Mouse (Mus musculus): ENCODE measurements around the gene Slc41a2. TPM values are rescaled to one million over a fixed set of nuclear protein-coding genes. Genes with fewer than 3 reads are reported as not detected.

The Slc41a2 gene
- polyA plus RNA-seq, 1 experiment from 2014 or later = 11.6 TPM

- Histone ChIP-seq H3K4me1 (ENCODE audit: control insufficient read depth, insufficient read depth, low read length) (peaks cover 11% of the 10 kb centered on the region), H3K9ac (ENCODE audit: low read depth, low read length) (no peak overlapping the region), H3K9me3 (replicated peaks; ENCODE audit: control insufficient read depth, low read length, poor library complexity, severe bottlenecking) (no peaks in the 10 kb centered on the region), H3K4me3 (ENCODE audit: low read depth, low read length) (no peak overlapping the region), H3K36me3 (ENCODE audit: control insufficient read depth, insufficient read depth, low read length) (no peaks in the 10 kb centered on the region), H3K4me2 (ENCODE audit: low read length) (no peak overlapping the region), H3K27me3 (ENCODE audit: control insufficient read depth, insufficient read depth, low read depth, low read length) (no peaks in the 10 kb centered on the region), H3K27ac (ENCODE audit: low read length) (no peak overlapping the region)
- no peak for ATAC-seq
- 96% methylated on average over 4 of the region's 4 CpGs for WGBS
Measured at GRCm38 (mm10) chr10:83284916-83285315, 52.8 kb downstream of the Slc41a2 start.

- Histone ChIP-seq H3K9ac (ENCODE audit: low read depth, low read length) (no peak overlapping the region), H3K36me3 (ENCODE audit: control insufficient read depth, insufficient read depth, low read length) (no peaks in the 10 kb centered on the region), H3K9me3 (replicated peaks; ENCODE audit: control insufficient read depth, low read length, poor library complexity, severe bottlenecking) (no peaks in the 10 kb centered on the region), H3K4me2 (ENCODE audit: low read length) (no peak overlapping the region; the same call in 1 of the 2 replicates), H3K27ac (ENCODE audit: low read length) (no peak overlapping the region), H3K4me3 (ENCODE audit: low read depth, low read length) (no peak overlapping the region), H3K27me3 (ENCODE audit: control insufficient read depth, insufficient read depth, low read depth, low read length) (no peaks in the 10 kb centered on the region), H3K4me1 (ENCODE audit: control insufficient read depth, insufficient read depth, low read length) (peaks cover 5% of the 10 kb centered on the region)
- peak; percentile 24; the same call in 1 of the 2 replicates for ATAC-seq
- 22% methylated on average over 13 of the region's 13 CpGs for WGBS
Measured at GRCm38 (mm10) chr10:83266731-83267130, 71.0 kb downstream of the Slc41a2 start.

- H3K4me1 ChIP-seq (ENCODE audit: control insufficient read depth, insufficient read depth, low read length) = peaks cover 5% of the 10 kb centered on the region
- no peaks in the 10 kb centered on the region for H3K27me3 ChIP-seq (ENCODE audit: control insufficient read depth, insufficient read depth, low read depth, low read length)
- 75% methylated on average over 5 of the region's 5 CpGs for WGBS
- H3K4me2 ChIP-seq (ENCODE audit: low read length) = no peak overlapping the region
- ATAC-seq = no peak
- H3K4me3 ChIP-seq (ENCODE audit: low read depth, low read length) = no peak overlapping the region
- no peak overlapping the region for H3K27ac ChIP-seq (ENCODE audit: low read length)
- no peak overlapping the region for H3K9ac ChIP-seq (ENCODE audit: low read depth, low read length)
- H3K36me3 ChIP-seq (ENCODE audit: control insufficient read depth, insufficient read depth, low read length) = no peaks in the 10 kb centered on the region
- no peaks in the 10 kb centered on the region for H3K9me3 ChIP-seq (replicated peaks; ENCODE audit: control insufficient read depth, low read length, poor library complexity, severe bottlenecking)
Measured at GRCm38 (mm10) chr10:83266241-83266640, 71.4 kb downstream of the Slc41a2 start.

- WGBS = 69% methylated on average over 8 of the region's 8 CpGs
Measured at GRCm38 (mm10) chr10:83264680-83265079, 73.0 kb downstream of the Slc41a2 start.

GRCm38 (mm10) chr10:83264056-83264455 lies 73.6 kb downstream of the Slc41a2 start:
- Histone ChIP-seq H3K4me2 (ENCODE audit: low read length) (no peak overlapping the region), H3K36me3 (ENCODE audit: control insufficient read depth, insufficient read depth, low read length) (no peaks in the 10 kb centered on the region), H3K9ac (ENCODE audit: low read depth, low read length) (no peak overlapping the region), H3K27ac (ENCODE audit: low read length) (no peak overlapping the region), H3K4me1 (ENCODE audit: control insufficient read depth, insufficient read depth, low read length) (peaks cover 5% of the 10 kb centered on the region), H3K4me3 (ENCODE audit: low read depth, low read length) (no peak overlapping the region), H3K27me3 (ENCODE audit: control insufficient read depth, insufficient read depth, low read depth, low read length) (no peaks in the 10 kb centered on the region), H3K9me3 (replicated peaks; ENCODE audit: control insufficient read depth, low read length, poor library complexity, severe bottlenecking) (no peaks in the 10 kb centered on the region)
- WGBS = 41% methylated on average over 2 of the region's 2 CpGs
- ATAC-seq = no peak

More at GRCm38 (mm10) chr10:83264680-83265079, 73.0 kb downstream of the Slc41a2 start:
- no peak overlapping the region for H3K4me2 ChIP-seq (ENCODE audit: low read length)
- H3K9me3 ChIP-seq (replicated peaks; ENCODE audit: control insufficient read depth, low read length, poor library complexity, severe bottlenecking) = no peaks in the 10 kb centered on the region
- H3K36me3 ChIP-seq (ENCODE audit: control insufficient read depth, insufficient read depth, low read length) = no peaks in the 10 kb centered on the region
- ATAC-seq = no peak
- H3K9ac ChIP-seq (ENCODE audit: low read depth, low read length) = no peak overlapping the region
- no peaks in the 10 kb centered on the region for H3K27me3 ChIP-seq (ENCODE audit: control insufficient read depth, insufficient read depth, low read depth, low read length)
- no peak overlapping the region for H3K27ac ChIP-seq (ENCODE audit: low read length)
- H3K4me1 ChIP-seq (ENCODE audit: control insufficient read depth, insufficient read depth, low read length) = peaks cover 5% of the 10 kb centered on the region
- H3K4me3 ChIP-seq (ENCODE audit: low read depth, low read length) = no peak overlapping the region

- Histone ChIP-seq H3K9ac (ENCODE audit: low read depth, low read length) (no peak overlapping the region), H3K4me3 (ENCODE audit: low read depth, low read length) (no peak overlapping the region), H3K27me3 (ENCODE audit: control insufficient read depth, insufficient read depth, low read depth, low read length) (no peaks in the 10 kb centered on the region), H3K4me1 (ENCODE audit: control insufficient read depth, insufficient read depth, low read length) (no peaks in the 10 kb centered on the region), H3K27ac (ENCODE audit: low read length) (no peak overlapping the region), H3K36me3 (ENCODE audit: control insufficient read depth, insufficient read depth, low read length) (no peaks in the 10 kb centered on the region), H3K4me2 (ENCODE audit: low read length) (no peak overlapping the region), H3K9me3 (replicated peaks; ENCODE audit: control insufficient read depth, low read length, poor library complexity, severe bottlenecking) (no peaks in the 10 kb centered on the region)
- no peak for ATAC-seq
- 46% methylated on average over 4 of the region's 4 CpGs for WGBS
Measured at GRCm38 (mm10) chr10:83261264-83261663, 76.4 kb downstream of the Slc41a2 start.

GRCm38 (mm10) chr10:83251377-83251776 lies 86.3 kb downstream of the Slc41a2 start:
- Histone ChIP-seq H3K4me1 (ENCODE audit: control insufficient read depth, insufficient read depth, low read length) (no peaks in the 10 kb centered on the region), H3K27me3 (ENCODE audit: control insufficient read depth, insufficient read depth, low read depth, low read length) (no peaks in the 10 kb centered on the region), H3K9me3 (replicated peaks; ENCODE audit: control insufficient read depth, low read length, poor library complexity, severe bottlenecking) (no peaks in the 10 kb centered on the region), H3K36me3 (ENCODE audit: control insufficient read depth, insufficient read depth, low read length) (peaks cover 3% of the 10 kb centered on the region; the same call in 1 of the 2 replicates), H3K4me2 (ENCODE audit: low read length) (no peak overlapping the region), H3K4me3 (ENCODE audit: low read depth, low read length) (no peak overlapping the region), H3K9ac (ENCODE audit: low read depth, low read length) (no peak overlapping the region), H3K27ac (ENCODE audit: low read length) (no peak overlapping the region)
- WGBS = 60% methylated on average over 8 of the region's 8 CpGs
- no peak for ATAC-seq

- no peak for ATAC-seq
- Histone ChIP-seq H3K9ac (ENCODE audit: low read depth, low read length) (no peak overlapping the region), H3K4me2 (ENCODE audit: low read length) (no peak overlapping the region), H3K27me3 (ENCODE audit: control insufficient read depth, insufficient read depth, low read depth, low read length) (no peaks in the 10 kb centered on the region), H3K27ac (ENCODE audit: low read length) (no peak overlapping the region), H3K4me1 (ENCODE audit: control insufficient read depth, insufficient read depth, low read length) (no peaks in the 10 kb centered on the region; the same call in 1 of the 2 replicates), H3K4me3 (ENCODE audit: low read depth, low read length) (no peak overlapping the region), H3K9me3 (replicated peaks; ENCODE audit: control insufficient read depth, low read length, poor library complexity, severe bottlenecking) (no peaks in the 10 kb centered on the region), H3K36me3 (ENCODE audit: control insufficient read depth, insufficient read depth, low read length) (no peaks in the 10 kb centered on the region; the same call in 1 of the 2 replicates)
- 69% methylated on average over 7 of the region's 7 CpGs for WGBS
Measured at GRCm38 (mm10) chr10:83248036-83248435, 89.6 kb downstream of the Slc41a2 start.

GRCm38 (mm10) chr10:83245720-83246119 lies 92.0 kb downstream of the Slc41a2 start:
- peak; percentile 61 for ATAC-seq
- H3K27ac ChIP-seq (ENCODE audit: low read length) = no peak overlapping the region

More at GRCm38 (mm10) chr10:83245720-83246119, 92.0 kb downstream of the Slc41a2 start:
- Histone ChIP-seq H3K4me3 (ENCODE audit: low read depth, low read length) (no peak overlapping the region), H3K9ac (ENCODE audit: low read depth, low read length) (no peak overlapping the region), H3K4me2 (ENCODE audit: low read length) (no peak overlapping the region), H3K9me3 (replicated peaks; ENCODE audit: control insufficient read depth, low read length, poor library complexity, severe bottlenecking) (no peaks in the 10 kb centered on the region), H3K4me1 (ENCODE audit: control insufficient read depth, insufficient read depth, low read length) (peaks cover 10% of the 10 kb centered on the region; the same call in 1 of the 2 replicates), H3K36me3 (ENCODE audit: control insufficient read depth, insufficient read depth, low read length) (no peaks in the 10 kb centered on the region; the same call in 1 of the 2 replicates), H3K27me3 (ENCODE audit: control insufficient read depth, insufficient read depth, low read depth, low read length) (no peaks in the 10 kb centered on the region)
- WGBS = 54% methylated on average over 7 of the region's 7 CpGs
